Mouse (Mus musculus): ENCODE data around the gene Ky. TPM values are rescaled to one million over a fixed set of nuclear protein-coding genes. Genes with fewer than 3 reads are reported as not detected.

Ky gene
- polyA plus RNA-seq, 1 experiment from 2014 or later, result 0.02 TPM

DNA sequence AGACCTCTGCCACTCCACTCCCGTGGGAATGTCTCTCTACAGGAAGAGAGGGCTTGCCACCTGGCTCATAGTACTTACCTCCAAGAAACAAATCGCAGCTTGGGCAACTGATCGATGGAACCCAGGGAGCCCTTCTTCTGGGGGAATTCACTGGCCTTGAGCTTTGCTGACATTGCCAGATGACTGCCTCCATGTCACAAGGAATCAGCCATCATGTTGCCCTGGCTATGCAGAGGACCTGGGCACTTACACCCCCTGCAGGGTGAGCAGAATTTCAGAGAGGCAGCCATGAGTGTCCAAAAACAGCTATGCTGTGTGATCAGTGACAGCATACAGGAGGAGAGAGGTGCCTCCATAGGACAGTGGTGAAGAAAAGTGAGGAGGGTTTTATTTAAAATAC is 48.2 kb downstream of the Ky start:
- TF ChIP-seq CTCF (IDR thresholded peaks at IDR 0.05), result no peak
- no peak for TF ChIP-seq EP300 (IDR thresholded peaks at IDR 0.05)
- no peaks in the 10 kb centered on the region for H3K4me1 ChIP-seq (ENCODE audit: insufficient read depth, low read depth, low read length)
- no peaks in the 10 kb centered on the region for H3K9me3 ChIP-seq (ENCODE audit: low read length)
- no peak overlapping the region for H3K4me2 ChIP-seq (replicated peaks; ENCODE audit: low read depth, low read length)
- no peak overlapping the region for H3K9ac ChIP-seq (replicated peaks; ENCODE audit: low read depth)
- WGBS, result 82% methylated on average over 3 of the region's 3 CpGs
- H3K36me3 ChIP-seq (ENCODE audit: insufficient read depth, low read length), result no peaks in the 10 kb centered on the region
- no peaks in the 10 kb centered on the region for H3K27me3 ChIP-seq (replicated peaks; ENCODE audit: insufficient read depth, low read length)
- H3K27ac ChIP-seq (ENCODE audit: low read length), result no peak overlapping the region
- no peak for ATAC-seq
- H3K4me3 ChIP-seq (ENCODE audit: low read depth, low read length), result no peak overlapping the region
- DNase-seq (ENCODE audit: low spot score), result no peak

DNA sequence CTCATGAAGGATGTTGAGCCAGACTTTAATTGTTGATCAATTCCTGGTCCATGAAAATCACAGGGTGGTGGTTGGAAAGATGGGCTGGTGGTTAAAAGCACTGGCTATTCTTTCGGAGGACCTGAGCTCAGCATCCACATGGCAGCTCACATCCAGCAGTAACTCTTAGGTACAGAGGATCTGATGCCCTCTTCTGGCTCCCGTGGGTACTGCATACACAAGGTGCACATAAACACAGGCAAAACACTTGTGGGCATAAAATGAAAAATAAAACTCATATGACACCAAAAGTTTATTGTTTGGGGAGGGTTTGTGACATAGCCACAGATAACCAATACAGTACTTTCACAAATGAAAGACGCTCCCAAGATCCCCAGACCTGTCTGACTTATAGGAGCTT is 52.9 kb downstream of the Ky start:
- H3K36me3 ChIP-seq (ENCODE audit: insufficient read depth, low read length), result no peaks in the 10 kb centered on the region
- no peak overlapping the region for H3K9ac ChIP-seq (replicated peaks; ENCODE audit: low read depth)
- no peak overlapping the region for H3K4me2 ChIP-seq (replicated peaks; ENCODE audit: low read depth, low read length)
- no peak overlapping the region for H3K4me3 ChIP-seq (ENCODE audit: low read depth, low read length)
- no peak overlapping the region for H3K27ac ChIP-seq (ENCODE audit: low read length)
- no peaks in the 10 kb centered on the region for H3K4me1 ChIP-seq (ENCODE audit: insufficient read depth, low read depth, low read length)
- no peak for TF ChIP-seq EP300 (IDR thresholded peaks at IDR 0.05)
- no peak for TF ChIP-seq CTCF (IDR thresholded peaks at IDR 0.05)
- H3K9me3 ChIP-seq (ENCODE audit: low read length), result no peaks in the 10 kb centered on the region
- WGBS, result 95% methylated on average over 3 of the region's 3 CpGs
- ATAC-seq, result no peak
- no peak for DNase-seq (ENCODE audit: low spot score)
- H3K27me3 ChIP-seq (replicated peaks; ENCODE audit: insufficient read depth, low read length), result no peaks in the 10 kb centered on the region

DNA sequence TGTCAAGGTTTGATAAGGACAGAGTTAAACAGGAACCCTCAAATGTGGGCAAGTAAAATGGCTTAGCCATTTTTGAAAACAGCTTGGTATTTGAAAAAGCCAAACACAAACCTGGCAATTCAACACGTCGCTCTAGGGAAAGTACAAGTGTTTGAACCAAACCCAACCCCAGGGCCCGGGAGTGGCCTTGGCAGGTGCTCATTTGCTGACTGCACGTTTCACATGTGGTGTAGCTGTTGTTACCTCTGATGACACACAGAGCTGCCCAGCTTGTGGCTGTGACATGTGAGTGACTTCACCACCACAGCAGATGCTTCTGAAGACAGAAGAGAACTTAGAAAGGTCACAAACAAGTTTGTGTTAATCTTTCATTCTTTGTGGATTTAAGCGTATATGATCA is 67.3 kb downstream of the Ky start:
- no peaks in the 10 kb centered on the region for H3K27me3 ChIP-seq (replicated peaks; ENCODE audit: insufficient read depth, low read length)
- H3K9me3 ChIP-seq (ENCODE audit: low read length), result no peaks in the 10 kb centered on the region
- H3K4me3 ChIP-seq (ENCODE audit: low read depth, low read length), result no peak overlapping the region
- no peaks in the 10 kb centered on the region for H3K36me3 ChIP-seq (ENCODE audit: insufficient read depth, low read length)
- H3K4me1 ChIP-seq (ENCODE audit: insufficient read depth, low read depth, low read length), result no peaks in the 10 kb centered on the region
- no peak for ATAC-seq
- H3K27ac ChIP-seq (ENCODE audit: low read length), result no peak overlapping the region
- WGBS, result 49% methylated on average over 5 of the region's 5 CpGs
- H3K9ac ChIP-seq (replicated peaks; ENCODE audit: low read depth), result no peak overlapping the region
- TF ChIP-seq CTCF (IDR thresholded peaks at IDR 0.05) (no peak), EP300 (IDR thresholded peaks at IDR 0.05) (no peak)
- no peak for DNase-seq (ENCODE audit: low spot score)
- no peak overlapping the region for H3K4me2 ChIP-seq (replicated peaks; ENCODE audit: low read depth, low read length)

DNA sequence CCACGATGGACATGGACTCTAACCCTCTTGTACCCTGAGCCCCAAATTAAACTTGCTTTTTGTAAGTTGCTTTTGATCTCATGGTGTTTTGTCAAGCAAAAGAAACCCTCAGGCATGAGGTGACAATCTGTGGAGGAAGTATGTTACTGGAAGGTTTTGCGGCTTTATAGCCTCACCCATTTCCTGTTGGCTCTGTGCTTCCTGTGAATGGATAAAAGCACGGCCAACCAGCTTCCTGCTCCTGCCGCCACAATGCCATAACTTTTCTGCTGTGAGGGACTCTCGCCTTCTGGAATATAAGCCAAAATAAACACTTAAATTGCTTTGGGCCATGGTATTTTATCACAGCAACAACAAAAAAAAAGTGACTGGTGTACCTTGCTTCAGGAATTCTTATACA is 71.9 kb downstream of the Ky start:
- Histone ChIP-seq H3K4me2 (replicated peaks; ENCODE audit: low read depth, low read length) (no peak overlapping the region), H3K9ac (replicated peaks; ENCODE audit: low read depth) (no peak overlapping the region), H3K27ac (ENCODE audit: low read length) (no peak overlapping the region), H3K4me1 (ENCODE audit: insufficient read depth, low read depth, low read length) (no peaks in the 10 kb centered on the region), H3K27me3 (replicated peaks; ENCODE audit: insufficient read depth, low read length) (no peaks in the 10 kb centered on the region), H3K9me3 (ENCODE audit: low read length) (no peaks in the 10 kb centered on the region), H3K36me3 (ENCODE audit: insufficient read depth, low read length) (no peaks in the 10 kb centered on the region), H3K4me3 (ENCODE audit: low read depth, low read length) (no peak overlapping the region)
- peak; percentile 52 for DNase-seq (ENCODE audit: low spot score)
- WGBS, result 35% methylated on average over 5 of the region's 5 CpGs
- TF ChIP-seq EP300 (IDR thresholded peaks at IDR 0.05), result no peak
- no peak for TF ChIP-seq CTCF (IDR thresholded peaks at IDR 0.05)
- ATAC-seq, result no peak

DNA sequence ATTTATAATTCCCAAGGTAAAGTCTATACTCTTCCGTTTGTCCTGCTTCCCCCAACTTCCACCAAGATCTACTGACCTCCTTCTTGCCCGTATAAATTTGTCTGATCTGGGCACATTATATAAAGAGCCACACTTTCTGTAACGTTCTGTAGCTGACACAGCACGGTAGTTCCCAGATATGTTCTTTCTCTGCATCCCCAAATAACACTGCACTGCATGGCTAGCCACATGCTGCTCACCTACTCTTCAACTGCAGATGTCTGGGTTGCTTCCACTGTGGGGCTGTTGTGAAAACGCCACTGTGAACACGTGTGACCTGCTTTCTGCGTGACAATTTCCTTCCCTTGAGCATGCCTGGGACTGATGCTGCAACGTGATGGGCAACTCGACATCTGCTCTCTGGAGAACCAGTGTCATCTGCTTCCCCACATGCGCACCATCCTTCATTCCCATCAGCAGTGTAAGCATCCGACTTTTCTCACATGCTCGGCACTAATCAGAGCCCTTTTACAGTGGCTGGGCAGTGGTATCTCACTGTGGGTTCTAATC is 76.4 kb downstream of the Ky start:
- no peak for TF ChIP-seq CTCF (IDR thresholded peaks at IDR 0.05)
- no peak for TF ChIP-seq EP300 (IDR thresholded peaks at IDR 0.05)
- Histone ChIP-seq H3K27me3 (replicated peaks; ENCODE audit: insufficient read depth, low read length) (no peaks in the 10 kb centered on the region), H3K9ac (replicated peaks; ENCODE audit: low read depth) (no peak overlapping the region), H3K4me1 (ENCODE audit: insufficient read depth, low read depth, low read length) (no peaks in the 10 kb centered on the region), H3K4me3 (ENCODE audit: low read depth, low read length) (no peak overlapping the region), H3K4me2 (replicated peaks; ENCODE audit: low read depth, low read length) (no peak overlapping the region), H3K9me3 (ENCODE audit: low read length) (no peaks in the 10 kb centered on the region), H3K27ac (ENCODE audit: low read length) (no peak overlapping the region), H3K36me3 (ENCODE audit: insufficient read depth, low read length) (no peaks in the 10 kb centered on the region; the same call in 1 of the 2 replicates)
- ATAC-seq, result no peak
- 75% methylated on average over 12 of the region's 12 CpGs for WGBS
- DNase-seq (ENCODE audit: low spot score), result no peak

DNA sequence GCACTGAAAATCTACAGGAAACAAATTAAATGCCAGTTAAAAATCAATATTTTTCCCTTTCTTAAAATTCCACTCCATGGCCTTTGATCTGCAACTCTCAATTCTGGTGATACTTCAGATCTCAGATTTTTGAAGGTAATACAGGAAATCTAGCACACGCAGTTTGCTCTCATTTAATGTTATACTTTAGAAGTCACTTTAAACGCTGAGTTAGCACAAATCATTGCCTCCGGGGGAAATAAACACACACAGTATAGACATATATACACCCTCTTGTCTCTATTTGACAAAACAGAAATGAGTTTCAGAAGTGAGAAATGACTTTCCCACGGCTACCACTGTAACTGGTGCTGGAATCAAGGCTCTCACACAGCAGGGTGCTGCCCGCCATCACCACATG is 81.8 kb downstream of the Ky start:
- Histone ChIP-seq H3K36me3 (ENCODE audit: insufficient read depth, low read length) (no peaks in the 10 kb centered on the region; the same call in 1 of the 2 replicates), H3K27me3 (replicated peaks; ENCODE audit: insufficient read depth, low read length) (no peaks in the 10 kb centered on the region), H3K9ac (replicated peaks; ENCODE audit: low read depth) (no peak overlapping the region), H3K27ac (ENCODE audit: low read length) (no peak overlapping the region), H3K4me2 (replicated peaks; ENCODE audit: low read depth, low read length) (no peak overlapping the region), H3K9me3 (ENCODE audit: low read length) (no peaks in the 10 kb centered on the region), H3K4me3 (ENCODE audit: low read depth, low read length) (no peak overlapping the region), H3K4me1 (ENCODE audit: insufficient read depth, low read depth, low read length) (no peaks in the 10 kb centered on the region)
- 76% methylated on average over 5 of the region's 5 CpGs for WGBS
- ATAC-seq (no peak), DNase-seq (ENCODE audit: low spot score) (no peak)
- TF ChIP-seq EP300 (IDR thresholded peaks at IDR 0.05) (no peak), CTCF (IDR thresholded peaks at IDR 0.05) (no peak)
